Mouse (Mus musculus): ENCODE results near the gene Vmn1r177. TPM values are rescaled to one million over a fixed set of nuclear protein-coding genes. Genes with fewer than 3 reads are reported as not detected.
"Not testable (repeated sequence)": the region's sequence is repeated elsewhere in the genome, so short reads cannot be mapped to it uniquely, and the experiment has no call there.

The Vmn1r177 gene
- not detected in 2 replicates for polyA plus RNA-seq (2016; fragmentation: Nextera tagmentation; extraction: Ambion mirVana)

- H3K9ac ChIP-seq; H3K4me2 ChIP-seq (replicated peaks); H3K4me1 ChIP-seq; H3K27me3 ChIP-seq; ATAC-seq (ENCODE audit: low FRiP score); H3K27ac ChIP-seq; H3K36me3 ChIP-seq; H3K9me3 ChIP-seq (replicated peaks); H3K4me3 ChIP-seq: not testable (repeated sequence)
- 5% methylated on average over 1 of the region's 1 CpGs for WGBS
These were observed at the start of gene Vmn1r177 for GRCm38 (mm10) chr7:23866349-23866748. TSS of gene Vmn1r177 (minus strand) at chr7:23866449.

DNA sequence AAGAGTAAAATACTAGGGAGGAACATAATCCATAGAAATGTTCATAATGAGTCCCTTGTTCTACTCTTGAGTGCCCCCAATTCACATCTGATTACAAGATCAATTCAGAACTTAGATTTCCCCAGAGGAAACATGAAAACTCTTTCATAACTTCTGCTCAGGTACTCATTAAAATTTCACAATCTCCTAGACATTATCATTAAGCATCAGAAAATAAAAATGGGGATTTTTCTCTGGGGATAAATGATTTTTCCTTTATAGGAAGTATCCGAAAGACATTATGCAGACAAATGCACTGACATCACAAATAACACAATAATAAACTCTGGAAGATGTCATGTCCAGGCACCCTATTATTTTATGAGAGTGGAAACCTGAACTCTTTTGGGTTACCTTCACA, 25.5 kb upstream of the Vmn1r177 start, which contains the start of gene Vmn1r178:
Vmn1r178 (plus strand) TSS at position 301 of the 400 bp plus-strand sequence.
- Histone ChIP-seq H3K4me1 (no peaks in the 10 kb centered on the region), H3K27ac (no peak within 1 kb of the TSS), H3K9ac (no peak within 1 kb of the TSS), H3K9me3 (replicated peaks) (peaks cover 40% of the 10 kb centered on the region), H3K36me3 (no peaks in the 10 kb centered on the region), H3K4me2 (replicated peaks) (no peak within 1 kb of the TSS), H3K4me3 (no peak within 1 kb of the TSS), H3K27me3 (no peaks in the 10 kb centered on the region)
- WGBS: 95% methylated on average over 1 of the region's 1 CpGs
- ATAC-seq (ENCODE audit: low FRiP score): no peak

DNA sequence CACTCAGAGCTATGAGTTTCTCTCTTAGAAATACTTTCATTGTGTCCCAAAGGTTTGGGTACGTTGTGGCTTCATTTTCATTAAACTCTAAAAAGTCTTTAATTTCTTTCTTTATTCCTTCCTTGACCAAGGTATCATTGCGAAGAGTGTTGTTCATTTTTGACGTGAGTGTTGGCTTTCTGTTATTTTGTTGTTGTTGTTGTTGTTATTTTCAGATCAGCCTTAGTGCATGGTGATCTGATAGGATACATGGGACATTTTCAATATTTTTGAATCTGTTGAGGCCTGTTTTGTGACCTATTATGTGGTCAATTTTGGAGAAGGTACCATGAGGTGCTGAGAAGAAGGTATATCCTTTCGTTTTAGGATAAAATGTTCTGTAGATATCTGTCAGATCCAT, 10.7 kb upstream of the Vmn1r177 start:
- not testable (repeated sequence) for H3K4me2 ChIP-seq (replicated peaks); ATAC-seq (ENCODE audit: low FRiP score); H3K4me1 ChIP-seq; H3K36me3 ChIP-seq; H3K27ac ChIP-seq; H3K4me3 ChIP-seq; H3K27me3 ChIP-seq; H3K9ac ChIP-seq; H3K9me3 ChIP-seq (replicated peaks)
- WGBS: 65% methylated on average over 4 of the region's 4 CpGs

DNA sequence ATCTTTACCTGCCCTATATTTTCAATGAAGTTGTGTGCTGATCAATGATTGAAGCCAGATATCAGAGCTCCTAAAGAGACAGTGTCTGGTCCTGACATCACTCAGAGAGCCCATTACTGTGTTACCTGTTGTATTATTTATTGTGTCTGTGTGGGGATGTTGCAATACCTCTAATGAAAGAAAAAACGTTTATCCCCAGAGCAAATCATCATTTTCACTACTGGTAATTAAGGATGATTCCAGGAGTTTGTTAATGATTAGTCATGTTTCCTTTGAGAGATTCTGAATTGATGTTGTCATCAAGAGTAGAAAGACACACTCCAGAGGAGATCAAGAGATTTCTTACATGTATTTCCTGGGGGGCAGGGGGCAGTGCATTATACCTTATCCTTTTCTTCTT, 29.0 kb downstream of the Vmn1r177 start, which contains the start of gene Vmn1r176:
Vmn1r176 (minus strand) TSS at position 101 of the 400 bp plus-strand sequence.
- no CpG with 5 or more reads among the region's 1 CpGs for WGBS
- H3K27ac ChIP-seq; H3K4me2 ChIP-seq (replicated peaks); H3K4me1 ChIP-seq; H3K9me3 ChIP-seq (replicated peaks); ATAC-seq (ENCODE audit: low FRiP score); H3K27me3 ChIP-seq; H3K4me3 ChIP-seq; H3K9ac ChIP-seq; H3K36me3 ChIP-seq: not testable (repeated sequence)

Other genes starting within 250 kb of the Vmn1r177 start
- gene Vmn1r171, start 235.7 kb downstream of the Vmn1r177 start, polyA plus RNA-seq (2016; fragmentation: Nextera tagmentation; extraction: Ambion mirVana): not detected in 2 replicates
- gene Vmn1r172, start 208.1 kb downstream of the Vmn1r177 start, polyA plus RNA-seq (2016; fragmentation: Nextera tagmentation; extraction: Ambion mirVana): not detected in 2 replicates
- not detected in 2 replicates for gene Vmn1r173, start 165.7 kb downstream of the Vmn1r177 start, polyA plus RNA-seq (2016; fragmentation: Nextera tagmentation; extraction: Ambion mirVana)
- not detected in 2 replicates for gene Vmn1r174, start 114.2 kb downstream of the Vmn1r177 start, polyA plus RNA-seq (2016; fragmentation: Nextera tagmentation; extraction: Ambion mirVana)
- not detected in 2 replicates for gene Vmn1r175, start 55.8 kb downstream of the Vmn1r177 start, polyA plus RNA-seq (2016; fragmentation: Nextera tagmentation; extraction: Ambion mirVana)
- not detected in 2 replicates for gene Vmn1r176, start 29.1 kb downstream of the Vmn1r177 start, polyA plus RNA-seq (2016; fragmentation: Nextera tagmentation; extraction: Ambion mirVana)
- not detected in 2 replicates for gene Vmn1r178, start 25.6 kb upstream of the Vmn1r177 start, polyA plus RNA-seq (2016; fragmentation: Nextera tagmentation; extraction: Ambion mirVana)
- not detected in 2 replicates for gene Vmn1r179, start 60.5 kb upstream of the Vmn1r177 start, polyA plus RNA-seq (2016; fragmentation: Nextera tagmentation; extraction: Ambion mirVana)
- gene Vmn1r180, start 84.2 kb upstream of the Vmn1r177 start, polyA plus RNA-seq (2016; fragmentation: Nextera tagmentation; extraction: Ambion mirVana): not detected in 2 replicates
- gene Vmn1r181, start 108.2 kb upstream of the Vmn1r177 start, polyA plus RNA-seq (2016; fragmentation: Nextera tagmentation; extraction: Ambion mirVana): not detected in 2 replicates
- gene V1rd19, start 135.2 kb upstream of the Vmn1r177 start, polyA plus RNA-seq (2016; fragmentation: Nextera tagmentation; extraction: Ambion mirVana): not detected in 2 replicates
- not detected in 2 replicates for gene Vmn1r183, start 186.8 kb upstream of the Vmn1r177 start, polyA plus RNA-seq (2016; fragmentation: Nextera tagmentation; extraction: Ambion mirVana)
- 32.4 and 32.5 TPM in 2 replicates for gene Zfp180, start 215.5 kb upstream of the Vmn1r177 start, polyA plus RNA-seq (2016; fragmentation: Nextera tagmentation; extraction: Ambion mirVana)
- 7.6 and 9.3 TPM in 2 replicates for gene Zfp112, start 245.9 kb upstream of the Vmn1r177 start, polyA plus RNA-seq (2016; fragmentation: Nextera tagmentation; extraction: Ambion mirVana)